Mouse (Mus musculus) fibroblast of lung, adult 2 months (primary cell): ENCODE results near the gene Adgrf5.

ENCODE experiments used
- DNase-seq: peaks from one replicate; pipeline ENCODE4 v3.0.0-alpha.2; 2011; ENCODE audit warnings: low read depth

Adgrf5 gene

DNA sequence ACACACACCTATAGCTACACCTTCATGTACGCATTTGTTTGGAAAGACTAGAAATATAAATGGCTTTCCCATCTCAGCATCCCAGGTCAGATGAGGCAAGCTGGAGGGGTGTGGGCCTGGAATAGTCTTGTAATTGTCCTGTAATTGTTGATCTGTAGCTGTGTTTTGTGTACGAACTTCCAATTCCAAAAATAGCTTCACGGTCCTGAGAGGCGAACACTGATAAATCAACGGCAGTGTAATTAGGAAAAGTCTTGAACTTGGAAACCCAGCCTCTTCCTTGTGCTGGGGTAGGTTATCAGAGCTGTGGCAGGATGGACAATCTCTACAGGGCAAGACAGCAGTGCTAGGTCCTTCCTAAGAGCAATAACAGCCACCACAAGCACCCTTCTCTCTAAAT, 18.5 kb downstream of the Adgrf5 start:
- no peak for DNase-seq

DNA sequence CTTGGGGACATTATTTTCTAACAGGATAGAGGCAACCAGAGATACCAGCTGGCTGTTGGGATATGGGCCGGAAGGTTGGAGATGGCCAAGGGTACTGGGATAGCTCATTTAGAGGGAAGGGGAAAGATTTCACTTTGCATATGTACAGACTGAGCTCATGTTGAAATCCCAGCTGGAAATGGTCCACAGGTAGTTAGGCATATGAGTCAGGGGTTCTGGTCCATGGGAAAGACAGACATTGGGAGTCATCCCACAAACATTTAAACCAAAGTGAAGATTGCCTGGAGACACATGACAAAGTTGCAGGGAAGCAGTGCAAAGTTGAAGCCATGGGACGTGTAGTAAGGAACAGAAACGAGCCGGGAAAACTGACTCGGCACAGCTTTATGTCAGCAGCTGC, 26.1 kb downstream of the Adgrf5 start:
- no peak for DNase-seq

DNA sequence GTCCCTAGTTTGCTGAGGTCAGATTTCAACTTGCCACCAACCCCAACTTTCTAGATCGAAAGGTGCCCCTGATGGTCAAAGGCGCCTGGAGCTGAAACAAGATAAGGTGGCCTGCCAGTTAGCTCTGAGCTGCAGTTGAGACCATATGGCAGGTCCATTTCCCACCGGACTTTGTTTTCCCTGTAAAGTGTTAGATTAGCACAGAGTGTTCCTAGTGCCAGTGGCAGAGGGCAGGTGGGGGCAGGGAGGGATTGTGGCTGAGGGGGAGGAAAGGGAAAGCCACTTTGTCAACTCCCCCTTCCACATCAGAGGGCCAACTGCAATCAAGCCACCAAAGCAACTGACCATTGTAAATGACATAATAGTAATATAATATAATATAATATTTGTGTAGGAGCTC, 26.9 kb downstream of the Adgrf5 start:
- DNase-seq = no peak

DNA sequence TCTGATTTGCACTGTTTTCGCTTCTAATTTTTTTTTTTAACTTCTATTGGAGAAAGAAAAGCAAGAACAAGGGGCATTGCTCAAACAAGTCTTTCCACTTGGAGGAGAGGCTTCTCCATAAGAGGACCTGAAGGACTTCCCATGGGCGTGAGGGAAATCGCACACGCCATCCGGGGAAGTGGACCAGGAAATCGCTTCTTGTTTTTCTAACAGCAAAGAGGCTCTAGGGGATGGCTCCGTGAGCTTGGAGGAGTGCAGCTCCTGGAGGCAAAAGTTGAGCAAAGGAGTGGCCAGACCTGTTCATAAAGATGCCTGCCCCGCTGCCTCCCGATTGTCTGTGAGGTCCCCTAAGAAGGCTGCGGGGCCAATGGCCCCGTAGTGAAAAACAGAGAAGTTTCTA, 29.0 kb downstream of the Adgrf5 start:
- DNase-seq = no peak

DNA sequence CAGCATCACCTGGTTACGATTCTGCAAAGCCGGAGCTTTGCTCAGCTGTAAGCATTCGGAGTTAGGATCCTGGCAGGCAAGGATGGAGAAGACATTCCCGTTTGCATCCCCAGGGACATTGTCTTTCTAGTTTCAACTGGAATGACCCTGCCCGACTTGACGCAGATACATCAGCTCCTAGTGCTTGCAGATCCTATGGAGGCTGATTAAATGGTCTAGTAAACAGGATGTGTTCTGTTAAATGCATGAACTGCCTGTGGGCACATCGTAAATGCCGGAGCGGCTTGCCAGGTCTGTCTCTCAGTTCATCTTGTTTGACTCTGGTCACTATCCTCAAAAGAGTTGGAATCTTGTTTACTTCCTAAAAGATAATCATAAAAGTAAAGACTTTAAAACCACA, 31.9 kb downstream of the Adgrf5 start:
- DNase-seq = no peak

DNA sequence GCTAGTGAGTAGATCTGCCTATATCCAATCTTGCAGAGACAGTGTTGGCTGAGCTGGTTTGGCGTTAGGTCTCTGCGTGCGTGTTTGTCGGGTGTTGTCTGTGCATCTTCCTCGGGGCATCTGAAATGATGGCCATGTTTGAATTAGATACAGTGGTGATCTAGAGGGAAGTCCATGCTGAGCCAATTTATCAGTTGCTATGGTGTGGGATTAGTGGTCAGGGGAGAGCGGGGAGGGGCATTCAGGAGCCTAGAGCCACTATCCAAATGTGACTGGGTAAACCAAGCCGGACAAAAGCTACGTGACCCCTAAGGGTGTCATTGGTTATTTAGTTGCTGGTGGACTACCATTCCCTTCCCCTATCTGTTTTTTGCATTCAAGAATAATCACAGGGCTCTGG, 33.4 kb downstream of the Adgrf5 start:
- DNase-seq = no peak

DNA sequence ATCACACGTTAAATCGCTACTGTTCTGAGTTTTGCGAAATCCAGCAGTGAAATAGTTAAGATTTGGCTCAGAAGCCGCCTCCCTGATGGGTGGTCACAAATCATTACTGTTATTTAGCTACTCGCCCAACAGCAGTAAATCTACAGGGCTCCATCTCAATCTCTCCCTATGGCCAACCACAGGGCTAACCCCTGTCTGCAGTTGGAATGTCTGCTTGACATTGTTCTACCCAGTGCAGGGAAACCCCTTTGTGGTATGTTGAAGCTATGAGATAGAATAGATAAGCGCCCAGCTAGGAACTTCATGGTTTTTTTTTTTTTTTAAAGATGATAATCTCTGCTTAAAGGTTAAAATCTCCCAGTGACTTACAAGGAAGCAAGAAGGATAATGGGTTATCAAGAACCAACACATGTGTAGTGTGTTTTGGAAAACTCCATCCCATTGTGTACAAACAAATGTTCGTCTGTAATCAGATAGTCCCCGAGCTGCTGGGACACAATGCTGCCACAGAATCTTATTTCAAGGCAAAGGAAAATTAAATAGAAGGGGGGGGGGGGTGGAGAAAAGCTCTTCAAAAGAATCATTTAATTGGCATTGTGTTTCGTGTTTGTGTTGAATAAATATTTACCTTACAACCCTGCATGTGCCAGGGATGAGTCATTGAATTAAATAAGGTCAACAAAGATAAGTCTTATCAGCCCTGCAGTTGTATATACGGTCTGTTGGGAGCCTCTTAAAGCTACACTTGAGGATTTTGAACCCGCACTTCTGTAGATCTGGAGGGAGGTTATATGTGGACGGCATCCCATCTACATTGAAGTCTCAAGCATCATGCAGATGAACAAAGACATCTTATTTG, 35.4 kb downstream of the Adgrf5 start:
- DNase-seq = no peak

DNA sequence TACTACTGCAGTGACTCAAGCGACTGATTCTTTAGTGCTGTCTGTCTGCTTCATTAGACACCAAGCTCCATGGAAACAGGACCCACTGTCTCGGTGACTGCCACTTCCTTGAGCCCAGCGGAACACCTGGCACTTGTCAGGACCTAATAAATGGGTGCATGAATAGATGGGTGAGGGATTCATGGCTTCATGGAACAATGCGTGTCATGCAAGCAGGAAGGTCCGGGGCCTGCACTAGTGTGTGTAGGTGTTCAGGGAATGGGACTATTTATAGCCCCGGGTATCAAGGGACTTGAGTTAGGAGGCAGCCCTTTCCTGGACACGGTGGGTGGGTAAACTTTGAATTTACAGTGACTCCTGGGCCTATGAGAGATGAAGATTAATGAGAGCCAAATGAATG, 38.4 kb downstream of the Adgrf5 start:
- DNase-seq = no peak

DNA sequence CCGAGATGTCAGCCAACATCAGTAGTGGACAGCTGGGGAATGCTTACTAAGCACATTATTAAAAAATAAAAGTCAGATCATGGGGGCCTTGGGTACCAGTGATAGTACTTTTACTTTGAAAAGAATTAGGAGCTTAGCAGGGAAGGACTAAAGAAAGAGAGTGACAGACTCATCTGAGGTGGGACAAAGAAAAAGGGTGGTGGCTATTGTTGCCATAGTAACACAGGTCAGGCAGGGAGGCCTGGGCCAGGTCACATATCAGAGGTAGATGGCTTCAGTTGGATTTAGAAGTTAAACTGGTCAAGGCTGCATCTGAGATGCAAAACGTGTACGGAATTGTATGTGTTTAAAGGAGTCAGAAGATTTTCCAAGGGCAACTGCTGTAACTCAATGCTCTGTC, 38.9 kb downstream of the Adgrf5 start:
- no peak for DNase-seq

DNA sequence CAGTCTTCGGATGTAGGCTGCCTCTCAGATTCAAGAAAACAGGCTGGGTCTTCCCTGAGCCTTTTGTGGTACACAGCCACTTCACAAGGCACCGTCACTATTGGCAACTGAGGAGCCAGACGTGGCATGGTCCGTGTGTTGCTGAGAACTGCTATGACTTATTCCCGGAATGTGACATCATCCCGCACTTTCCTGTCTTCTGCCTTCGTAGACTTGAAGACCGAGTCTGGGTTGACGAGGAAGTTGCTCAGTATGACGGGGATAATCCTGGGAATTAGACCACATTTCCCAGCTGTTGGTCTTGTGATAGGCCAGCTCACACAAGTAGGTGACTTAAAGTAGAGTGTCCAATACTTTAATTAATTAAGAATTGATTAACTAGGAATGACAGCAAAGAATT, 40.2 kb downstream of the Adgrf5 start:
- DNase-seq = no peak

DNA sequence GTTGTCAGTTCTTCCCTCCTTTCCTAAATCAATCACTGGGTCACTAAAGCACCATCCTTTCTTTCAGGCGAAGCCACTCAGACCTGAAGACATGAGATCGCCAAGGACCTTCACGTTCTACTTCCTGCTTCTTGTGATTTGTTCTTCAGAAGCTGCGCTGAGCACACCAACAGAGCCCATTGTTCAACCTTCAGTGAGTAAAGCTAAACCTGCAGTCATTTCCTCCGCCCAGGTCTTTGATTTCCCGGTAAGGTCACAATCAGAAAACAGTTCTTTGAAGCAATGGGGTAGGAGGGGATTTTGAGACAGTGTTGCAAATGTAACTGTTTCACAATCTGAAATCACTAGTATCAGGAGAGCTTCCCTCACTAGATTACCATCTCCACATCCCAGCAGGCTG, 43.6 kb downstream of the Adgrf5 start:
- DNase-seq = no peak

DNA sequence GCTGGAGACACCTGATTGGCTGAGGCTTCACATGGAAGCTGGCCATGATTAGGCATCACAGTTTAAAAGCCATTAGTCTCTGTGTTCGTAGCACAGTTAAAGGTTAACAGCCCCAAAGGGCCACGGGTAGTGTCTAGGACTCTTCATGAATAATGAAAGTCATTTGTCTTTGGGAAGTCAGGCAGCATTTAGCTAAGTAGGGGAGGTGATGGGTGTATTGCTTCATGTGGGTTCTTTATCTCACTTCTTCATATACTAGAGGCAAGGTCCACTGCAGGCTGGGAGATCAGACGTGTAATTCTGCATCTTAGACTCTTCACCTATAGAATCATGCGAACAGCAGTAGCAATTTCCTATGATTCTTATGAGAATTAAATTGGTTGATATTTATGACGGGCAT, 44.2 kb downstream of the Adgrf5 start:
- no peak for DNase-seq

DNA sequence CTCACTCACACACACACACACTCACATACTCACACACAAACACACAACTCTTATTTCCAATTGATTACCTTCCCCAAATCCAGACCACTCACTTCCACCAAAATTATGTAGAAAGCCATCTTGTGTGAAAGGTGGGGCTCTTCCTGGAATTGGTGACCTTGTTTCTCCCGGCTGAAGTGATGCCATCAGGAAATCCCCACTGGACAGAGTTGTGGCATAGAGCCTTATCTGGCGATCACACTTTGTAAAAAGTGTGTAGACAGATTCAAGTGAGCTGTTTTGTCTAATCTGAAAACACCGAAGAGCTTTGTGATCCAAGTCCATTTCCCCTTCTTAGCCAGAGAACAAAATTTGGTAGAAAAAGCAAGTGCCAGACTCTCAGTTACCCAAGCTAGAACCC, 46.1 kb downstream of the Adgrf5 start:
- no peak for DNase-seq

DNA sequence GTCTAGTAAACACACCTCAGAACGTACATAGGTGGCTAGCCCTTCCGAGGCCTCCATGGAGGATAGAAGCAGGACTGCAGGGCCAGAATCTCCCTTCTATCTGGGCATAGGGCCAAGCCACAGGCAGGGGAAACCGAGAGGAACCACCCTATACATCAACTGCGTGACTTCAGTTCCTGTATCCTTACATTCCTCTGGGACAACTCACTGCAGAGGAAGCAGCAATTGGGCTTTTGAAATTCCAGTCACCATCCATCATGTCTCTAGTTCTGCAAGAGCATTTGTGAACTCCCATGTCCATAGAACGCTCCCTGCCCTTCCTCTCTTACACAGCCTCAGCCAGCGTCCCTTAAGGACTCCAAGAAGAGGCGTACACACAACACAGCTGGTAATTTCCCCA, 47.3 kb downstream of the Adgrf5 start:
- DNase-seq = peak; percentile 10

DNA sequence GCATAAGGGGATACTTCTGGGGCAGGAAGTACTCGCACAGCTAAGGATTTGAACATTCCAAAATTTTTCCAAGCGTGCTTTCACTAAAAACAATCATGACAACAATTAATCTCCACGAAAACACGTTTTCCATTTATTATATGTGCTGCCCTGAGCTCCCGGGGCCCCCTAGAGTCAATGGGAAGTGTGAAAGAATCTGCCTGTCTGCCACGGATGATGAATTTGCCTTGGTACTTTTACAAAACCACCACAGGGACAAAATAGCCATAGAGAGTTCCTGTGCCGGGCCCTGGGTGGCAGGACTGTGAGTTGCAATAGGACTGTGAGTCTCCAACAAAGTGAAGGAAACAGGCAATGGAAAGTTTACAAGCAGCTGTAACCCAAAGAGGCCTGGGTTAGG, 52.9 kb downstream of the Adgrf5 start:
- DNase-seq = no peak

DNA sequence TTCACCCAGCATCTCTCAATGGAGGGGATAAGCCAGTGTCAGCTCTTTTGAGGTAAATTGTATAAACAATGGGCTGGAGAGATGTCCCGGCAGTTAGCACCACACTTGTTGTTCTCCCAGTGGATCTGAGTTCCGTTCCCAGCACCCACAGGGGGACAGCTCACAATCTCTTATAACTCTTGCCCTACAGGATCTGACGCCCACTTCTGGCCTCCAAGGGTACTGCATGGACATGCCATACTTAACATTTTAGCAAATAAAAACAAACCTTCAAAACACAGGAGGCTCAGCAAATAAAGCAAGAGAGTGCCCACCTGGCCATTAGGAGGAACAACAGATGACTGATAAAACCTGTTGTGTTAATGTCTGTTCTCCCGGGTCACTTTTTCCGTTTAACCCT, 59.0 kb downstream of the Adgrf5 start:
- DNase-seq = no peak

DNA sequence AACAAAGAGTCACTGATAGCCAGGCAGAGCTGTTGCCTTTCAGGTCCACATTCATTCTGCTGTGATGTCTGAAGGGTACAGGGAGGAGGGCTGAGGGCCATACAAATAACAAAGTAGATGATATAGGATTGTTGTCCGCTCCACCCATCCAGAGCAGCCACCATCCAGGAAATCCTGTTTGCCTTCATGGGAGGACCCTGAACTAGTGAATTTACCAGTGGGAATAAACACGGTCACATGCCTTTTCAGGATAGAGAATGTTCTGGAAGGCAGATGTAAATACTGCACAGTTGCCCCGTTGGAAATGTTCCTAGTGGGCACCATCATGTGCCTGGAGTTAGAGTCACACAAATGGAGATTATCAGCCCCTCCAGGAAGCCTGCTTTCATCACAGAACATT, 60.1 kb downstream of the Adgrf5 start:
- DNase-seq = no peak

DNA sequence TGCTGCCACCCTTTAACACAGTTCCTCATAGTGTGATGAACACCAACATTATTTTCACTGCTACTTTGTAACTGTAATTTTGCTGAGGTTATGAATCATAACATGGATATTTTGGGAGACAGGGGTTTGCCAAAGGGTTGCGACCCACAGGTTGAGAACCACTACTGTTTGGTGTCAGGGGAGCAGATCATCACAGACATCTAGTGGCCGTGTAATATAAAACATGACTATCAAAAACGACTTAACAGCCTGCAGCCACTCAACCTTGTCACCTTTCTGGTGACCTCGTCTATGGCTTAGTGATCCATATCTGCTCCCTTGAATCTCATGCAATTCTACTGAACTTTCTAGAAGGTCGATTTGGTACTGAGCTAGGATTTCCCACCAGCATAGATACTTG, 63.7 kb downstream of the Adgrf5 start:
- DNase-seq = no peak

DNA sequence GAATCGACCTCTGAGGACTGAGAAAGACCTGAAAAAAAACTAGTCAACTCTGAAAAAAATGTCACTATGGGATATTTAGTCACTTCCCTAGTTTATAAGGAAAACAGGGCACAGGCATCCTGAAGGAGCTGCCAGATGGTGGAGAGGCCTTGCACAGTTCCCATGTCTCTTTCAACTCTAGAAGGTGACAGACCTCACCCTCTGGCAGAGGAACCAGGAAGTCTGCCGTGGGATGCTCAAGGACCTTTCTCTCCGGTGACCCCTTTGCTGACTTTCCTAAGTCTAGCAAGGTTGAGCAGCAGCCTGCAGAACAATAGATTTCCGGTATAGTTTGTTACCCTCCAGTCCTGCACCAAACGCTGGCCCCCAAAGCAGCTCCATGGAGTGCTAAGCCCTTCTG, 71.4 kb downstream of the Adgrf5 start:
- no peak for DNase-seq

DNA sequence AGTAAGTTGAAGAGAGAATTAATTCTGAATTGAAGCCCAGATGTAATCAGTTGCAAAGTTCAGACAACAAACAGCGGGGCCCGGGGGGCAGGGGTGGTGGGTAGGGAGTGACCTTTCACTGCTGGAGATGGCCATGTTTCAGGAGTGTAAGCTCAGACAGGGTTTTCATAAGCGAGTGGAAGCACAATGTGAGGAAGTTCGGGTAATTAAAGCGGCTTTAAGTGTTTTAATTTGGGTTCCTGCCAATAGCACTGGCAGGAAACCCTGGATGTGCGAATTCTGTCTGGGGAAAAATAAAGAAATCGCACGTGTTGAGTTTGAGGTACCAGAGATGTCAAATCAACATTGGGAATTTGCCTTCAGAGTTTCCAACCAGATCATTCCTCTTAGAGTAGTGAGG, 74.2 kb downstream of the Adgrf5 start:
- no peak for DNase-seq

DNA sequence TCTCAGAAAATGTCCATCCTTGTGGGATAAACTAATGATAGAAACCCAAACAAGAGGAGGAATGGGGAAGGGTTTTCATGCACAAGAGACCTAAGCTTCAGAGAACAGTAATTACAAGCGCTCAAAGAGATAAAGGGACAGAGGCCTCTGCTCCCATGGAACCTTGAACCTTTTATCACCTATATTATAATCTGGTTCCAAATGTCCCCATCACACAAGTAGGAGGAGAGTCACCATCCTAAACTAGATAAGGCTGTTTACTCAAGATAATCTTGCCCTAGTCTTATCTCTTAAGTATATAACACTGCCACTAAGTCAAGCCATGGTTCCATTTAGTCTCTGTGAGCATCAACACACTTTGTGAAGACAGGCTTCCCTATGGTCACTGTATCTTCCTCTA, 91.0 kb downstream of the Adgrf5 start:
- no peak for DNase-seq

DNA sequence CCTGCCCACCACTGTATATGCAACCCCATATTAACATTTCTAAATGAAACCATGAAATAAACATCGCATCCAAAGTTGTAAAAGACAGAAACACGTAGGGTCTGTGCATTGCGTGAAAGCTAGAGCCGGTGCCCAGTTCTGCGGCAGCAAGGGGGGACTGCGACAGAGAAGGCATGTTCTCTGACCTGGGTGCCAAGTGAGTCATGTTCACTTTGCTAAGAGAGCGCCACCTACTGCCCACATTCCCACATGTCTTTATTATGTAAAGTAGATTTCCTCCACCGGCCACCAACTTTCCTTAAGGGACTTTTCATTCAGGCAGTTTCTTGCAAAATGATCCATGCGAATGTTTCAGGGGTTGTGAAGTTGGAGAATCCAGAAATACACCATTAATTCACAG, 98.3 kb downstream of the Adgrf5 start:
- DNase-seq = peak; percentile 44

DNA sequence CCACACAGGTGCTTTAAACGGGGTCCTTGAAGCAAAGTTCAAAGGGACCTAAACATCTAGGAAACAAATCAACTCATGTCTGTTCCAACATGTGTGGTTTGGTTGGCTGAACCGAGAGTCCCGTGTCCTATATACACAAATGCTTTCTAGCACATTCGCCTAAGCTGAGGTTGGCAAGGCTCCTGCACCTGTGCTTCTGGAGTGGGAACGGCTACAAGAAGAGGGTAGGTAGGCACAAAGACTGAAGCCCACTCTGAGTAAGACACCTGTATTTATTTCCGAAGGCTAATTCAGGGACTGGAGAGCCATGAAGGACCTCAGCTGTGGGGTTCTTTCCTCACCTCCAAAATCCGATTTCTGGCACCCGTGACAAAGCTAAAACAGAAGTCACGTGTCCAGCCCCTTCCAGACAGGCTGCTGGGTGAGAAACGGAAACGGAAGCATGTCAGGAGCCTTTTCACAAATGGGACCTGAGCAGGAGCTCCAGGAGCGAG, 99.5 kb downstream of the Adgrf5 start:
- DNase-seq = no peak
